Mouse (Mus musculus): Measurements from ENCODE around the gene Aoah.

DNA sequence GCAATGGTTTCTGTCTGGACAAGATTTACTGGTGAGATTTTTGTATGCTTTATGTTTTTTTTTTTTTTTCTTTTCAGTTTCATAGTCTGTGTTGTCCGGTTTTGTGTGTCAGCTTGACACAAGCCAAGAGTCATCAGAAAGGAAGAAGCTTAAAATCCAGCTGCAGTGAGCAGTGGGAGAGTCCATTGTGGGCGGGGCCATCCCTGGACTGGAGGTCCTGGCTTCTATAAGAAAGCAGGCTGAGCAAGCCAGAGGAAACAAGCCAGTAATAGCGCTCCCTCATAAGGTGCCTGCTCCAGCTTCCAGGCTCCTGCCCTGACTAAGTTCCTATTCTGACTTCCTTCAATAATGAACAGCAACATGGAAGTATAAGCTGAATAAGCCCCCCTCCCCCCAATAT lies 6.7 kb downstream of the Aoah start:
- TF ChIP-seq CTCF (IDR thresholded peaks at IDR 0.05; ENCODE audit: low read depth) (no peak), EP300 (IDR thresholded peaks at IDR 0.05; ENCODE audit: low read depth) (no peak)
